Mouse (Mus musculus) testis, adult 2 months (tissue): ENCODE data around the gene Mras.

Source experiments
- CTCF ChIP-seq: fragments of 200-500 bp; IDR thresholded peaks from 2 replicates; pipeline ENCODE4 v1.5.1; 2012; ENCODE audit warnings: low read depth, mild to moderate bottlenecking, inconsistent platforms, low read length, moderate library complexity; ENCODE audit not compliant: control insufficient read depth, insufficient read depth, insufficient replicate concordance
- POLR2A ChIP-seq: fragments of 200-500 bp; IDR thresholded peaks from 2 replicates; pipeline ENCODE4 v1.6.1; 2012; ENCODE audit warnings: low read depth, mild to moderate bottlenecking, inconsistent platforms, low read length, moderate library complexity; ENCODE audit not compliant: control insufficient read depth

- TF ChIP-seq POLR2A (no peak), CTCF (no peak)
These were observed 12.7 kb downstream of the Mras start for GRCm38 (mm10) chr9:99424574-99424863.
